Mouse (Mus musculus) layer of hippocampus, adult 2 months (tissue): ENCODE measurements around the gene Osr1. TPM values are rescaled to one million over a fixed set of nuclear protein-coding genes. Genes with fewer than 3 reads are reported as not detected.

ENCODE experiments used
- DNase-seq, 2 experiments: peaks; one replicate each; pipeline ENCODE4 v3.0.0; 2022; ENCODE audit warnings: low spot score in 2 of 2
- H3K27ac ChIP-seq: fragments of 200-600 bp; 2 replicates; pipeline ENCODE4 v1.8.1; 2022
- H3K4me3 ChIP-seq: fragments of 200-600 bp; 2 replicates; pipeline ENCODE4 v1.8.1; 2022; ENCODE audit warnings: mild to moderate bottlenecking
- CTCF ChIP-seq: fragments of 200-600 bp; conservative IDR thresholded peaks from 2 replicates; pipeline ENCODE4 v1.8.1; 2022; ENCODE audit warnings: antibody characterized with exemption, mild to moderate bottlenecking, moderate library complexity
- total RNA-seq, 2 experiments: library from RNA; stranded (reverse); gene quantifications; 2 replicates each; pipeline ENCODE4 v1.2.3; 2021

Gene Osr1
- total RNA-seq, 2 experiments from 2014 or later: 3.1 to 4.4 TPM

- no peak for TF ChIP-seq CTCF
These were observed 9.6 kb downstream of the Osr1 start for GRCm38 (mm10) chr12:9579301-9580030.

GRCm38 (mm10) chr12:9580041-9580905 lies 10.4 kb downstream of the Osr1 start:
- Histone ChIP-seq H3K4me3 (no peak overlapping the region), H3K27ac (no peak overlapping the region)
- DNase-seq: no peak
- no peak for TF ChIP-seq CTCF

More at GRCm38 (mm10) chr12:9579301-9580030, 9.6 kb downstream of the Osr1 start:
- Histone ChIP-seq H3K4me3 (no peak overlapping the region), H3K27ac (no peak overlapping the region)
- DNase-seq: no peak

- TF ChIP-seq CTCF: no peak
- no peak for DNase-seq
- Histone ChIP-seq H3K4me3 (no peak overlapping the region), H3K27ac (no peak overlapping the region)
These were observed 11.1 kb downstream of the Osr1 start for GRCm38 (mm10) chr12:9581011-9581410.

DNA sequence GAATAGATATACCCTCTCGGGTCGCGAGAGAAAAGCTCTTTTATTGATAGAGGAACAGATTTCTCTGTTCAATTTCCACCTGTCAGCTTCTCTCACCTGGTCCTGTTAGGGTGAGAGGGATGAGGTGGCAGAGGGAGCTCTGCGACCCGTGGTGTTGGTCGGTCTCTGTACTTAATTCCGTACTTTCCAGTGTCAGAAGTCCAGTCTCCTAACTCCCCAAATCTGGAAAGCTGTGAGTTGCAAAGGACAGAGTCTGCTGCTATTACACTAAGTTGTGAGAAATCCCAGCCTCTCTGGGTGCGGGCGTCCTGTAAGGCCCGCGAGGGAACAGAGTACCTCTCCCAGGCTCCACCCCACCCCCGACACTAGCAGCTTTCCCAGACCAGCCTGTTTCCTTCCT lies 11.6 kb downstream of the Osr1 start:
- TF ChIP-seq CTCF: no peak
- H3K4me3 ChIP-seq: no peak overlapping the region
- no peak for DNase-seq
- H3K27ac ChIP-seq: no peak overlapping the region

DNA sequence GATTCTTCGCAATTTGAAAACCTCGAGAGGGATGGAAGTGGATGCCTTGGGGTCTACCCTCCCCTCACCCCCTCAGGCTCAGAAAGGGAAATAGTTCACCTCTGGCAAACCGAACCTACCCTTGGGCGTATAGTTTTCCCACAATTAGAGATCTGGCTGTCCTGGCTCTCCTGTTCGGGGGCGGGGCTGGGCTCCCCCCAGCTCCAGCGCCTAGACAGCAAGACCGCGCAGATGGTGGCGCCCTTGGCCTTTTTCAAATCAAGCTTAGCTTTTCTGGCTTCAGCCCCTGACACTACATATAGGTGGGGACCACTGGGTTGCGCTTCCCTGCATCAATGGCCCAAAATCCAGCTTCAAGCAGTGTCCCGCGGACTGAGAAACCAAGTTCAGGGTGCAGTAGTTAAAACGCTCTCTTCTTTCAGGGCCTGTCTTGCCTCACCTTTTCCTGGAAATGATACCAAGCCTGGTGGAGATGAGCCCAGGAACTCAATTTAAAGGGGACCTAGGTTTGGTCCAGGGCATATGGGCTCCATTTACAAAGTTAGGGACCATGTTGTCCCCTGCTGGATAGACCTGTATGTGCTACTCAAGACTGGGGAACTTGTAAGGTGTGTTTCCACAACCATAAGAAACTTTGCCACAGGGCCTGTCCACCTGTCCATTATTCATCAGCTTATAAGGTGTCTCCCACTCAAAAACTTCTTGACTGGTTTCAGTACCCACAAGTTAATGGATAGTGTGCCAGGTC lies 12.5 kb downstream of the Osr1 start:
- H3K4me3 ChIP-seq: no peak overlapping the region
- no peak for DNase-seq
- TF ChIP-seq CTCF: peak; percentile 46
- H3K27ac ChIP-seq: no peak overlapping the region

GRCm38 (mm10) chr12:9583380-9583779 lies 13.5 kb downstream of the Osr1 start:
- no peak for DNase-seq
- TF ChIP-seq CTCF: no peak
- no peak overlapping the region for H3K4me3 ChIP-seq
- H3K27ac ChIP-seq: no peak overlapping the region

- peak; percentile 32 to 42 for DNase-seq
- TF ChIP-seq CTCF: no peak
- 0 out of 2 replicates have a peak overlapping the region, but pooled peaks have one; percentile 24 for H3K27ac ChIP-seq
- H3K4me3 ChIP-seq: peak overlapping the region; percentile 48
These were observed 14.6 kb downstream of the Osr1 start for GRCm38 (mm10) chr12:9584366-9585084.

DNA sequence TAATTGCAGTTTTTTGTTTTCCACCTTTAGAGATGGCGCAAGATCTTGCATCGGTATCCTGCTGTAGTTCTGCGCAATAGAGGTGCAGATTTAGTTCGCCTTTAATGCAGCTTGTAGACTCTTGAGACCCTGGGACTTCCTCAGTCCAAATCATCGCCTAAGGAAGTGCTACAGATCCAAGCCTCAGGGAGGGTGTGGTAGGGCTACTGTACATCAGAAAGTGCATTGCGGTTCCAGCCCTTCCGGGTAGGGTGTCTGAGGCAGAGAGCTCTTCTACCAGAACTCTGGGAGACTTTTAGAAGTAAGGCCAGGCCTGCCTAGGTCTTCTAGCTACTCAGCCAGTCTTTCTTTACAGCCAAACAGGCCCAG lies 15.2 kb downstream of the Osr1 start:
- H3K27ac ChIP-seq: no peak overlapping the region
- H3K4me3 ChIP-seq: peak overlapping the region; percentile 48
- DNase-seq: no peak
- no peak for TF ChIP-seq CTCF

- TF ChIP-seq CTCF: no peak
- Histone ChIP-seq H3K27ac (no peak overlapping the region), H3K4me3 (no peak overlapping the region)
- DNase-seq: no peak
These were observed 17.8 kb downstream of the Osr1 start for GRCm38 (mm10) chr12:9587732-9588131.

- no peak for TF ChIP-seq CTCF
- H3K27ac ChIP-seq: no peak overlapping the region
- no peak overlapping the region for H3K4me3 ChIP-seq
- DNase-seq: no peak
These were observed 19.7 kb downstream of the Osr1 start for GRCm38 (mm10) chr12:9589561-9590134.

- no peak overlapping the region for H3K4me3 ChIP-seq
- H3K27ac ChIP-seq: no peak overlapping the region
- no peak for DNase-seq
- no peak for TF ChIP-seq CTCF
These were observed 21.2 kb downstream of the Osr1 start for GRCm38 (mm10) chr12:9591141-9591540.

GRCm38 (mm10) chr12:9598219-9598618 lies 28.3 kb downstream of the Osr1 start:
- no peak overlapping the region for H3K4me3 ChIP-seq
- DNase-seq: no peak
- TF ChIP-seq CTCF: no peak
- no peak overlapping the region for H3K27ac ChIP-seq
